Mouse (Mus musculus) limb, embryonic 10.5 days (tissue): Measurements from ENCODE around the gene Henmt1. TPM values are rescaled to one million over a fixed set of nuclear protein-coding genes. Genes with fewer than 3 reads are reported as not detected.

Source experiments
- DNase-seq: peaks from one replicate; pipeline ENCODE4 v3.0.0-alpha.2; 2017; ENCODE audit warnings: low spot score
- H3K27ac ChIP-seq: fragments of 300-500 bp; sonication (generic); 2 replicates; pipeline ENCODE4 v1.5.1; 2016; ENCODE audit warnings: mild to moderate bottlenecking
- H3K27me3 ChIP-seq: fragments of 300-500 bp; sonication (generic); 2 replicates; pipeline ENCODE4 v1.6.1; 2016; ENCODE audit warnings: low read depth, mild to moderate bottlenecking; ENCODE audit not compliant: poor library complexity, severe bottlenecking
- H3K36me3 ChIP-seq: fragments of 300-500 bp; sonication (generic); 2 replicates; pipeline ENCODE4 v1.6.1; 2016; ENCODE audit warnings: mild to moderate bottlenecking, moderate library complexity
- H3K4me1 ChIP-seq: fragments of 300-500 bp; sonication (generic); 2 replicates; pipeline ENCODE4 v1.6.1; 2016
- H3K4me3 ChIP-seq: fragments of 300-500 bp; sonication (generic); 2 replicates; pipeline ENCODE4 v1.5.1; 2016; ENCODE audit warnings: mild to moderate bottlenecking, moderate library complexity
- H3K9me3 ChIP-seq: fragments of 300-500 bp; sonication (generic); replicated peaks from 2 replicates; pipeline ENCODE4 v1.6.1; 2016; ENCODE audit warnings: mild to moderate bottlenecking
- WGBS: fragments of 180-500 bp; shearing (Covaris S2); methylation state at CpG from one replicate; pipeline ENCODE4 v1.1.7; 2016; 5-methylcytosine and 5-hydroxymethylcytosine counted together
- polyA plus RNA-seq: library from polyadenylated mRNA; unstranded; fragments of >200 nt; fragmentation: Nextera tagmentation; extraction: Ambion mirVana; gene quantifications from 2 replicates; pipeline ENCODE4 v1.2.1, GENCODE M21; 2016

Henmt1 gene
- polyA plus RNA-seq, 1 experiment from 2014 or later = 0.88 TPM

GRCm38 (mm10) chr3:108987009-108987659 is 47.5 kb downstream of the Henmt1 start:
- Histone ChIP-seq H3K36me3 (peaks cover 10% of the 10 kb centered on the region; the same call in 1 of the 2 replicates), H3K4me3 (no peak overlapping the region), H3K9me3 (no peaks in the 10 kb centered on the region), H3K4me1 (no peaks in the 10 kb centered on the region), H3K27ac (no peak overlapping the region), H3K27me3 (no peaks in the 10 kb centered on the region)
- WGBS = 88% methylated on average over 12 of the region's 12 CpGs
- no peak for DNase-seq

GRCm38 (mm10) chr3:108989971-108990548 is 50.4 kb downstream of the Henmt1 start:
- H3K27ac ChIP-seq = no peak overlapping the region
- no peaks in the 10 kb centered on the region for H3K4me1 ChIP-seq
- no peaks in the 10 kb centered on the region for H3K27me3 ChIP-seq
- 91% methylated on average over 9 of the region's 9 CpGs for WGBS
- DNase-seq = no peak
- H3K4me3 ChIP-seq = no peak overlapping the region
- no peaks in the 10 kb centered on the region for H3K9me3 ChIP-seq
- peaks cover 14% of the 10 kb centered on the region; the same call in 1 of the 2 replicates for H3K36me3 ChIP-seq

- DNase-seq = no peak
- no peak overlapping the region for H3K27ac ChIP-seq
- WGBS = 88% methylated on average over 2 of the region's 2 CpGs
- H3K9me3 ChIP-seq = no peaks in the 10 kb centered on the region
- H3K4me1 ChIP-seq = no peaks in the 10 kb centered on the region
- H3K4me3 ChIP-seq = no peak overlapping the region
- H3K27me3 ChIP-seq = no peaks in the 10 kb centered on the region
- H3K36me3 ChIP-seq = peaks cover 14% of the 10 kb centered on the region; the same call in 1 of the 2 replicates
These were observed 54.8 kb downstream of the Henmt1 start for GRCm38 (mm10) chr3:108994477-108994876.

GRCm38 (mm10) chr3:108995379-108995778 is 55.7 kb downstream of the Henmt1 start:
- 86% methylated on average over 2 of the region's 2 CpGs for WGBS
- Histone ChIP-seq H3K27ac (no peak overlapping the region), H3K27me3 (no peaks in the 10 kb centered on the region), H3K9me3 (no peaks in the 10 kb centered on the region), H3K4me3 (no peak overlapping the region), H3K4me1 (no peaks in the 10 kb centered on the region), H3K36me3 (peaks cover 9% of the 10 kb centered on the region; the same call in 1 of the 2 replicates)
- DNase-seq = no peak

- Histone ChIP-seq H3K9me3 (no peaks in the 10 kb centered on the region), H3K4me1 (no peaks in the 10 kb centered on the region), H3K4me3 (no peak overlapping the region), H3K27ac (no peak overlapping the region), H3K27me3 (no peaks in the 10 kb centered on the region), H3K36me3 (peaks cover 8% of the 10 kb centered on the region)
- no peak for DNase-seq
- 83% methylated on average over 11 of the region's 11 CpGs for WGBS
These were observed 57.6 kb downstream of the Henmt1 start for GRCm38 (mm10) chr3:108997284-108997683.

- no peak for DNase-seq
- no peak overlapping the region for H3K27ac ChIP-seq
- H3K4me3 ChIP-seq = no peak overlapping the region
- H3K9me3 ChIP-seq = no peaks in the 10 kb centered on the region
- H3K36me3 ChIP-seq = peaks cover 11% of the 10 kb centered on the region; the same call in 1 of the 2 replicates
- WGBS = 64% methylated on average over 4 of the region's 4 CpGs
- no peaks in the 10 kb centered on the region for H3K4me1 ChIP-seq
- no peaks in the 10 kb centered on the region for H3K27me3 ChIP-seq
These were observed 58.1 kb downstream of the Henmt1 start for GRCm38 (mm10) chr3:108997762-108998161.

- WGBS = 83% methylated on average over 1 of the region's 1 CpGs
- DNase-seq = no peak
- H3K9me3 ChIP-seq = no peaks in the 10 kb centered on the region
- H3K27ac ChIP-seq = no peak overlapping the region
- H3K4me3 ChIP-seq = no peak overlapping the region
- H3K4me1 ChIP-seq = peaks cover 3% of the 10 kb centered on the region; the same call in 1 of the 2 replicates
- H3K27me3 ChIP-seq = no peaks in the 10 kb centered on the region
- peaks cover 11% of the 10 kb centered on the region; the same call in 1 of the 2 replicates for H3K36me3 ChIP-seq
These were observed 59.5 kb downstream of the Henmt1 start for GRCm38 (mm10) chr3:108999173-108999572.

GRCm38 (mm10) chr3:109005777-109006176 is 66.1 kb downstream of the Henmt1 start:
- Histone ChIP-seq H3K4me1 (peaks cover 3% of the 10 kb centered on the region; the same call in 1 of the 2 replicates), H3K9me3 (no peaks in the 10 kb centered on the region), H3K27ac (no peak overlapping the region), H3K27me3 (no peaks in the 10 kb centered on the region), H3K4me3 (no peak overlapping the region), H3K36me3 (peaks cover 6% of the 10 kb centered on the region; the same call in 1 of the 2 replicates)
- no peak for DNase-seq
- WGBS = 75% methylated on average over 5 of the region's 5 CpGs

GRCm38 (mm10) chr3:109008180-109008579 is 68.5 kb downstream of the Henmt1 start:
- peaks cover 3% of the 10 kb centered on the region; the same call in 1 of the 2 replicates for H3K4me1 ChIP-seq
- no peak for DNase-seq
- H3K4me3 ChIP-seq = no peak overlapping the region
- WGBS = 95% methylated on average over 5 of the region's 5 CpGs
- H3K27me3 ChIP-seq = no peaks in the 10 kb centered on the region
- H3K36me3 ChIP-seq = no peaks in the 10 kb centered on the region
- no peak overlapping the region for H3K27ac ChIP-seq
- H3K9me3 ChIP-seq = no peaks in the 10 kb centered on the region

Other genes with a start within 250 kb of the Henmt1 start
- gene Gpsm2, start 217.6 kb upstream of the Henmt1 start, polyA plus RNA-seq = 73.9 and 85.3 TPM in 2 replicates
- gene Aknad1, start 200.2 kb upstream of the Henmt1 start, polyA plus RNA-seq = 0.10 TPM in 1 of 2 replicates, not detected in the other
- 20.8 and 24.6 TPM in 2 replicates for gene Stxbp3, start 99.3 kb upstream of the Henmt1 start, polyA plus RNA-seq
- 0.14 TPM in 1 of 2 replicates, not detected in the other for gene Fndc7, start 49.9 kb upstream of the Henmt1 start, polyA plus RNA-seq
- 69.9 and 72.6 TPM in 2 replicates for gene Prpf38b, start 28.1 kb upstream of the Henmt1 start, polyA plus RNA-seq
- not detected in 2 replicates for gene Gm9857, start 572 bp downstream of the Henmt1 start, polyA plus RNA-seq
- gene Fam102b, start 87.7 kb downstream of the Henmt1 start, polyA plus RNA-seq = 4.4 and 4.9 TPM in 2 replicates
- gene Slc25a54, start 140.6 kb downstream of the Henmt1 start, polyA plus RNA-seq = not detected in 2 replicates
- 20.0 and 27.5 TPM in 2 replicates for gene Slc25a24, start 183.3 kb downstream of the Henmt1 start, polyA plus RNA-seq